Mouse (Mus musculus) layer of hippocampus, adult 18-20 months (tissue): ENCODE measurements at regions not wholly inside any gene's neighbourhood (a gene's known extent, or its start where the extent isn't known, plus 50 kb on each side); places are given as distances from the start of the nearest gene placed in this dataset.

Source experiments
- DNase-seq, 2 experiments: peaks; one replicate each; pipeline ENCODE4 v3.0.0; 2022; ENCODE audit warnings: low spot score in 2 of 2

DNA sequence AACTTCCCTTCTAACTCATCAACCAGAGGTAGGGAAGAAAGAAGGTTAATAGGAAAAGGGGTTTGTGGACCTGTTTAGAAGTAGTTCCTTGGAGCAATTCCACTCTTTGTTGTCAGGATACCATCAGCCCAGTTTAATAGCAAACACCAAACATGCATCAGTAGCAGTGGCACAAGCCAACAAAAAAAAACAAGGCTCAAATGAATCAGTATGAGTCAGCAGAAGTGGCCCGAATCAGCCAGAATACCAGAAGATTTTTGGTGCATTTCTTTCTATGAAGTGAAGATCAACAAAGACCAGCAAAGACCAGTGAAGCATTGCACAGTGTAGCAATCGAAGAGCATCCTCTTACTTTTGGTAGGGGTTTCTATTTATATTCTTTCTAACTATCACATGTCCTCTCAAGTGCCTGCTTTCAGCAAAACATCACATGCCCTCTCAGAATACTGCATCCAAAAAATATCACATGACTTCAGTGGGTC, 52.9 kb upstream of the Gm10944 start:
- no peak for DNase-seq

- peak in 1 of 2 experiments; percentile 9 for DNase-seq
Measured at GRCm38 (mm10) chr10:10614976-10615762, 57.1 kb upstream of the Rab32 start.

- DNase-seq, result peak in 1 of 2 experiments; percentile 11
Measured at GRCm38 (mm10) chr10:10610561-10611345, 52.7 kb upstream of the Rab32 start.

DNA sequence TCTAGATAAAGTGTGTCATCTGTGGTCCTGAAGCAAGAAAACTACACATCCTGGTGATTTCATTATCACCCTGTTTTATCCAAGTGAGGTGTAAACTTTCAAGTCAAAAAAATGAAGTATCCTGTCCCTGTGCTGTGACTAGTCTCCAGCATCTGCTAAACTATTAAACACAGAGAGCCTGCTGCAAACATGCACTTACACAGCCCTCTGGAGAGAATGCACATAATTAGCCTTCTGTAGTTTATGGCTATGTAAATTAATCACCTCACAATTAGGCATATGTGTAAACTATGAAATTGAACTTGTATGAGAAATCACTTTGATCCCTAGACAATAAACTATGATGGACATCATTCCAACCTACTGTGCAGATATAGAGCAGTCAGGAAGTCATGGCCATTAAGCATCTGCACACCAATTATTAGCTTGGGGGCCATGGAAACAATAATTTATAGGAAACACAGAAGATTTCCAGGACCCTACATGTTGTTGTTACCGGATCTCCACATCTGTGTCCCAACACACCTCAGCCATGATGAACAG, 50.6 kb upstream of the Rab32 start:
- no peak for DNase-seq
